Mouse (Mus musculus): ENCODE results near the gene A930004D18Rik. TPM values are rescaled to one million over a fixed set of nuclear protein-coding genes. Genes with fewer than 3 reads are reported as not detected.

A930004D18Rik gene
- 7.5 and 9.4 TPM in 2 replicates for polyA plus RNA-seq (2015; fragmentation: Nextera tagmentation; extraction: Ambion mirVana)

- Histone ChIP-seq H3K27me3 (ENCODE audit: control insufficient read depth, insufficient read depth, low read length) (no peaks in the 10 kb centered on the region), H3K9ac (ENCODE audit: low read length) (no peak within 1 kb of the TSS), H3K9me3 (ENCODE audit: control insufficient read depth, low read length) (no peaks in the 10 kb centered on the region), H3K36me3 (ENCODE audit: control insufficient read depth, insufficient read depth, low read length) (no peaks in the 10 kb centered on the region), H3K27ac (replicated peaks) (no peak within 1 kb of the TSS), H3K4me2 (replicated peaks; ENCODE audit: low read depth) (no peak within 1 kb of the TSS), H3K4me3 (ENCODE audit: low read depth, low read length) (no peak within 1 kb of the TSS), H3K4me1 (replicated peaks; ENCODE audit: control insufficient read depth, insufficient read depth) (no peaks in the 10 kb centered on the region)
- no peak for ATAC-seq (ENCODE audit: low FRiP score, low TSS enrichment)
- TF ChIP-seq EP300 (optimal IDR thresholded peaks at IDR 0.05) (no peak), CTCF (IDR thresholded peaks at IDR 0.05; ENCODE audit: low read depth) (no peak)
- DNase-seq (ENCODE audit: low spot score) = no peak
- WGBS = 80% methylated on average over 2 of the region's 2 CpGs
Observed at GRCm38 (mm10) chr2:18037491-18037890, at the start of gene A930004D18Rik. Gene A930004D18Rik, minus strand, starts transcription at chr2:18037737.

DNA sequence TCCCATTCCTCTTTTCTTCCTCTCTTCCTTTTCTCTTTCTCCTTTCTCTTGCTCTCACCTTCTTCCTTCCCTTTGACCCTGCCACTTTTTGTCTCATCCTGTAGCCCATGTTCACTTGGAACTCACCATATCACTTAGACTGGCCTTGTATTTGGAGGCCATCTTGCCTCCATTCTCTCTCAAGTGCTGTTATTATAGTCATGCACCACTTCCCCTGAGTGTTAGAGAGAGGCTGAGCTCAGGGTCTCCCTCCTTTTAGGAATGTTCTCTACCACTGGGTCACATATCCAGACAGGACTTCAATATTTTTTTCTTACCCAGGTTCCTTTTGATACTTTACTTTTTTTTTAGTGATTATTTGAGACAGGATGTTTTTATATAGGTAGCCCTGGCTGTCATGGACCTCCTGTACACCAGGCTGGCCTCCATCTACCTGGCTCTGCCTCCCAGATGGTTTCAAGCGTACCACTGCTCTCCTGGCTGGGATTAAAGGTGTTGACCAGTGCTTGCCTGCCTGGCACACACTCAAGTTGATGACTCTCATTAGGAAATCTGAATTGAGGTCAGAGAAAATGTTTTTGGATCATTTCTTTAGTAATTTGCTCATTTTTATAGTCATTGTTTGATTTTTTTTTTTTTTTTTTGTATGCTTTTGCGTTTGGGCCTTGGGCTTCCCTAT is 42.8 kb upstream of the A930004D18Rik start:
- H3K27me3 ChIP-seq (ENCODE audit: control insufficient read depth, insufficient read depth, low read length) = no peaks in the 10 kb centered on the region
- DNase-seq (ENCODE audit: low spot score) (no peak), ATAC-seq (ENCODE audit: low FRiP score, low TSS enrichment) (no peak)
- H3K4me3 ChIP-seq (ENCODE audit: low read depth, low read length) = no peak overlapping the region
- no peaks in the 10 kb centered on the region for H3K9me3 ChIP-seq (ENCODE audit: control insufficient read depth, low read length)
- TF ChIP-seq CTCF (IDR thresholded peaks at IDR 0.05; ENCODE audit: low read depth) = no peak
- no peak for TF ChIP-seq EP300 (optimal IDR thresholded peaks at IDR 0.05)
- no peak overlapping the region for H3K4me2 ChIP-seq (replicated peaks; ENCODE audit: low read depth)
- peaks cover 14% of the 10 kb centered on the region; the same call in 1 of the 2 replicates for H3K36me3 ChIP-seq (ENCODE audit: control insufficient read depth, insufficient read depth, low read length)
- no peak overlapping the region for H3K27ac ChIP-seq (replicated peaks)
- WGBS = 78% methylated on average over 2 of the region's 2 CpGs
- no peak overlapping the region for H3K9ac ChIP-seq (ENCODE audit: low read length)
- no peaks in the 10 kb centered on the region for H3K4me1 ChIP-seq (replicated peaks; ENCODE audit: control insufficient read depth, insufficient read depth)

- no peaks in the 10 kb centered on the region for H3K9me3 ChIP-seq (ENCODE audit: control insufficient read depth, low read length)
- no peak overlapping the region for H3K4me3 ChIP-seq (ENCODE audit: low read depth, low read length)
- WGBS = 74% methylated on average over 2 of the region's 2 CpGs
- DNase-seq (ENCODE audit: low spot score) (no peak), ATAC-seq (ENCODE audit: low FRiP score, low TSS enrichment) (no peak)
- no peaks in the 10 kb centered on the region for H3K4me1 ChIP-seq (replicated peaks; ENCODE audit: control insufficient read depth, insufficient read depth)
- no peaks in the 10 kb centered on the region for H3K36me3 ChIP-seq (ENCODE audit: control insufficient read depth, insufficient read depth, low read length)
- H3K27ac ChIP-seq (replicated peaks) = no peak overlapping the region
- no peak for TF ChIP-seq EP300 (optimal IDR thresholded peaks at IDR 0.05)
- H3K4me2 ChIP-seq (replicated peaks; ENCODE audit: low read depth) = no peak overlapping the region
- H3K9ac ChIP-seq (ENCODE audit: low read length) = no peak overlapping the region
- H3K27me3 ChIP-seq (ENCODE audit: control insufficient read depth, insufficient read depth, low read length) = no peaks in the 10 kb centered on the region
Observed at GRCm38 (mm10) chr2:18071947-18072346, 34.4 kb upstream of the A930004D18Rik start.

DNA sequence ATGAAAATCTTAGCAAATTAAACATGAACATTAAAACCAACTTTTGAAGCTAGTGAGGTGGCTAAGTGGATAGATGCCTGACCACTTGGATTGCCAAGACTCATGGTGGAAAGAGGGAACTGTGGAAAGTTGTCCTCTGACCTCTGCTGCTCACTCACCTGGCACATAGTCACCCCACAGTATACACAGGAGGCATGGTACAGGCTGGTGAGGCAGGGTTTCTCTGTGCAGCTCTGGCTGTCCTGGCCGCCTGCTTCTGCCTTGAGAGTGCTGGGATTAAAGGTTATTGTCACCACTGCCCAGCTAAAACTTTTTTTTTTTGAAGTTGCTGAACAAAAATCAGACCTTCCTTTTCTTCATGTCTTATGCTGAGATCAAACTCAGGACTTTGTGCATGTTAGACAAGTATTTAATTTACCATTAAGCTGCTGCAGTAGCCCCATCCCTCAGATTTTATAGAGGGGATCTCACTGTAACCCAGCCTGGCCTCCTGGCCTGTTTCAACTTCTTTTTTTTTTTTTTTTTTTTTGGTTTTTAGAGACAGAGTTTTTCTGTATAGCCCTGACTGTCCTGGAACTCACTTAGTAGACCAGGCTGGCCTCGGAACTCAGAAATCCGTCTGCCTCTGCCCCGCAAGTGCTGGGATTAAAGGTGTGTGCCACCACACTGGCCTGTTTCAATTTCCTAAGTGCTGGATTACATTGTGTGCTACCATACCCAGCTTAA is 30.7 kb upstream of the A930004D18Rik start:
- no peak overlapping the region for H3K4me2 ChIP-seq (replicated peaks; ENCODE audit: low read depth)
- 80% methylated on average over 4 of the region's 4 CpGs for WGBS
- no peak overlapping the region for H3K4me3 ChIP-seq (ENCODE audit: low read depth, low read length)

GRCm38 (mm10) chr2:18066436-18066835 is 28.9 kb upstream of the A930004D18Rik start:
- no peaks in the 10 kb centered on the region for H3K27me3 ChIP-seq (ENCODE audit: control insufficient read depth, insufficient read depth, low read length)
- no peak overlapping the region for H3K9ac ChIP-seq (ENCODE audit: low read length)
- DNase-seq (ENCODE audit: low spot score) (no peak), ATAC-seq (ENCODE audit: low FRiP score, low TSS enrichment) (no peak)
- no peaks in the 10 kb centered on the region for H3K9me3 ChIP-seq (ENCODE audit: control insufficient read depth, low read length)
- peaks cover 3% of the 10 kb centered on the region; the same call in 1 of the 2 replicates for H3K4me1 ChIP-seq (replicated peaks; ENCODE audit: control insufficient read depth, insufficient read depth)
- no peak overlapping the region for H3K4me3 ChIP-seq (ENCODE audit: low read depth, low read length)
- no peak overlapping the region for H3K4me2 ChIP-seq (replicated peaks; ENCODE audit: low read depth)
- H3K36me3 ChIP-seq (ENCODE audit: control insufficient read depth, insufficient read depth, low read length) = no peaks in the 10 kb centered on the region
- TF ChIP-seq CTCF (IDR thresholded peaks at IDR 0.05; ENCODE audit: low read depth) = no peak
- no peak for TF ChIP-seq EP300 (optimal IDR thresholded peaks at IDR 0.05)
- no peak overlapping the region for H3K27ac ChIP-seq (replicated peaks)

More for the DNA sequence above, 30.7 kb upstream of the A930004D18Rik start:
- TF ChIP-seq CTCF (IDR thresholded peaks at IDR 0.05; ENCODE audit: low read depth) = no peak
- no peak for TF ChIP-seq EP300 (optimal IDR thresholded peaks at IDR 0.05)
- H3K4me1 ChIP-seq (replicated peaks; ENCODE audit: control insufficient read depth, insufficient read depth) = peaks cover 3% of the 10 kb centered on the region; the same call in 1 of the 2 replicates
- no peak for DNase-seq (ENCODE audit: low spot score)
- no peak overlapping the region for H3K27ac ChIP-seq (replicated peaks)
- ATAC-seq (ENCODE audit: low FRiP score, low TSS enrichment) = no peak
- no peaks in the 10 kb centered on the region for H3K9me3 ChIP-seq (ENCODE audit: control insufficient read depth, low read length)
- no peaks in the 10 kb centered on the region for H3K36me3 ChIP-seq (ENCODE audit: control insufficient read depth, insufficient read depth, low read length)
- H3K27me3 ChIP-seq (ENCODE audit: control insufficient read depth, insufficient read depth, low read length) = no peaks in the 10 kb centered on the region
- no peak overlapping the region for H3K9ac ChIP-seq (ENCODE audit: low read length)

GRCm38 (mm10) chr2:18065708-18066030 is 28.1 kb upstream of the A930004D18Rik start:
- H3K4me1 ChIP-seq (replicated peaks; ENCODE audit: control insufficient read depth, insufficient read depth) = peaks cover 3% of the 10 kb centered on the region; the same call in 1 of the 2 replicates
- peak overlapping the region; percentile 99 for H3K9ac ChIP-seq (ENCODE audit: low read length)
- no peak for ATAC-seq (ENCODE audit: low FRiP score, low TSS enrichment)
- H3K27me3 ChIP-seq (ENCODE audit: control insufficient read depth, insufficient read depth, low read length) = no peaks in the 10 kb centered on the region
- no peak for DNase-seq (ENCODE audit: low spot score)
- no peaks in the 10 kb centered on the region for H3K36me3 ChIP-seq (ENCODE audit: control insufficient read depth, insufficient read depth, low read length)
- no peaks in the 10 kb centered on the region for H3K9me3 ChIP-seq (ENCODE audit: control insufficient read depth, low read length)
- 4% methylated on average over 6 of the region's 6 CpGs for WGBS
- TF ChIP-seq CTCF (IDR thresholded peaks at IDR 0.05; ENCODE audit: low read depth) (no peak), EP300 (optimal IDR thresholded peaks at IDR 0.05) (no peak)
- H3K4me3 ChIP-seq (ENCODE audit: low read depth, low read length) = peak overlapping the region; percentile 89
- peak overlapping the region; percentile 86 for H3K4me2 ChIP-seq (replicated peaks; ENCODE audit: low read depth)
- peak overlapping the region; percentile 100 for H3K27ac ChIP-seq (replicated peaks)

Data from stomach, postnatal 0 days (tissue).